Mouse (Mus musculus): ENCODE data around the gene Slc30a7. TPM values are rescaled to one million over a fixed set of nuclear protein-coding genes. Genes with fewer than 3 reads are reported as not detected.

Slc30a7 gene
- polyA plus RNA-seq, 1 experiment: 0.05 TPM

DNA sequence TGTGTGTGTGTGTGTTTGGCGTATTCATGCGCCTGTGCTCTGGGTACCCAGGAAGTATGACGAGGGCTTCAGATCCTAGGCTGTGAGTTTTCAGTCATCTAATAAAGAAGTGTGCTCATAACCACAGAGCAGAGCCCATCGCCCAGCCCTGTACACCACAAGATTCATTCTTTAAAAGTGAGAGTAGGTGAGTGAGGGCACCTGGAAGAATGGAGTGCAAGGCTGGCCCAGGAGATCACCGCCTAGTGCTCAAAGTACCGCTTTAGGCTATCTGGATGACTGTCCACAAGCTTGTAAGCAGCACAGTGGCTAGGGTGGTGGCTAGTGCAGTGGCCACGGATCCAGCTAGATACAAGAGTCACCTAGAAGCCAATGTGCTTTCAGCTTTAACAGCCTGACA, 50.0 kb downstream of the Slc30a7 start:
- H3K4me1 ChIP-seq (ENCODE audit: control insufficient read depth): no peaks in the 10 kb centered on the region
- TF ChIP-seq TAL1 (IDR thresholded peaks at IDR 0.05; ENCODE audit: low read length): no peak
- TF ChIP-seq GATA1 (IDR thresholded peaks at IDR 0.05; ENCODE audit: low read length): no peak
- H3K36me3 ChIP-seq (ENCODE audit: control insufficient read depth): peaks cover 33% of the 10 kb centered on the region
- H3K4me3 ChIP-seq (replicated peaks): no peak overlapping the region
- no peaks in the 10 kb centered on the region for H3K27me3 ChIP-seq (ENCODE audit: control insufficient read depth)
- H3K9me3 ChIP-seq (ENCODE audit: control insufficient read depth, low read length): no peaks in the 10 kb centered on the region

DNA sequence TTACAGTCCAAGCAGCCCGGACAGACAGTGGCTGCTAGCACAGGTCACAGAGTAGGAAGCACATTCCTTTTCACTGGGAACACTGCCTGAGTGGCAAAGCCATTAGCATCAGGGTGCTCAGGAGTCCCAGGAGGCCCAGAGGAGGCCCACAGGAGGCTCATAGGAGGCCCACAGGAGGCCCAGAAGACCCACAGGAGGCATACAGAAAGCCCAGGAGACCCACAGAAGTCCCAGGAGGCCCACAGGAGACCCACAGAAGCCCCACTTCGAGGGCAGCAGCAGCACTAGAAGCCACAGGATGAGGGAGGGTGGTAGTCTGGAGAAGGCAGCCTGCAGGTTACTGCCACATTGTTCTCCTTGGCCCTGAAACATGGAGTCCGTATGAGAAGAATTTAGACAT, 54.1 kb downstream of the Slc30a7 start:
- H3K4me3 ChIP-seq (replicated peaks): no peak overlapping the region
- H3K27me3 ChIP-seq (ENCODE audit: control insufficient read depth): no peaks in the 10 kb centered on the region
- peaks cover 10% of the 10 kb centered on the region for H3K4me1 ChIP-seq (ENCODE audit: control insufficient read depth)
- H3K9me3 ChIP-seq (ENCODE audit: control insufficient read depth, low read length): no peaks in the 10 kb centered on the region
- no peak for TF ChIP-seq TAL1 (IDR thresholded peaks at IDR 0.05; ENCODE audit: low read length)
- TF ChIP-seq GATA1 (IDR thresholded peaks at IDR 0.05; ENCODE audit: low read length): no peak
- H3K36me3 ChIP-seq (ENCODE audit: control insufficient read depth): peaks cover 36% of the 10 kb centered on the region

DNA sequence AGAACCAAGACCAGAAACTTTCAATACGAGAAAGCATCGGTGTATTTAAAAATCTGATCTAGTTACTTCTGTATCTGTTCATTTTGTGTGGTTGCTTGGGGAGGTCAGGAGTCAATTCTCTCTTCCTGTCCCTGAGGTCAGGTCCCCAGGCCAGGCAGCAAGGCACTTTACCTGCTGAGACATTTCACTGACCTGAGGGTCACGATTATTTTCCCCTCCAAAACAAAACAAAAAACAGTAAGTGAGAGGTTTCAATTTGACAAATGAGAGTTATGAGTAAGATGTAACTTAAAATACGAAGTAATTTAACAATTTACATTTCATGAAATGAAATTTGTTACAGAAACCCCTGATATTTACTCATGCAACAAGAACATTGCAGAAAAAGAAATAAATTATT, 54.9 kb downstream of the Slc30a7 start:
- Histone ChIP-seq H3K36me3 (ENCODE audit: control insufficient read depth) (peaks cover 39% of the 10 kb centered on the region), H3K27me3 (ENCODE audit: control insufficient read depth) (no peaks in the 10 kb centered on the region), H3K4me1 (ENCODE audit: control insufficient read depth) (peaks cover 10% of the 10 kb centered on the region), H3K4me3 (replicated peaks) (no peak overlapping the region), H3K9me3 (ENCODE audit: control insufficient read depth, low read length) (no peaks in the 10 kb centered on the region)
- no peak for TF ChIP-seq GATA1 (IDR thresholded peaks at IDR 0.05; ENCODE audit: low read length)
- TF ChIP-seq TAL1 (IDR thresholded peaks at IDR 0.05; ENCODE audit: low read length): no peak

DNA sequence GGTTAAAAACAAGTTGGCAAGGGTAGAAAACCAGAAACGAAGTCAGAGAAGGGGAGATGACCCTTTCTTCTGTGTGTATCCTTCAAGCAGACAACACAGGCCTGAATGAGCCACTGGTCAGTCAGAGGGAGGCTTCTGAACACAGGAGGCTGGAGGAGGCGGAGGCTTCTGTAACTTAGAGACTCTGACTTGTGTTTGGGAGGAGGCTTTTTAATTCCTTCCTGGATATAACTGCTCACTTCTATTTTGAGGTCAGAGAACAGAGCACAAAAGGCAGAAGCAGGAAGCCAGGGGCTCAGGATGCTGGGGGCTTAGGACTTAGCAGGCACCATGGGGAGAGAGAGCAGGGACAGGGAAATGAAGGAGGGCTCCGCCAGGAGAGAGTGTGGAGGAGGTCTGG, 56.0 kb downstream of the Slc30a7 start:
- peaks cover 38% of the 10 kb centered on the region for H3K36me3 ChIP-seq (ENCODE audit: control insufficient read depth)

DNA sequence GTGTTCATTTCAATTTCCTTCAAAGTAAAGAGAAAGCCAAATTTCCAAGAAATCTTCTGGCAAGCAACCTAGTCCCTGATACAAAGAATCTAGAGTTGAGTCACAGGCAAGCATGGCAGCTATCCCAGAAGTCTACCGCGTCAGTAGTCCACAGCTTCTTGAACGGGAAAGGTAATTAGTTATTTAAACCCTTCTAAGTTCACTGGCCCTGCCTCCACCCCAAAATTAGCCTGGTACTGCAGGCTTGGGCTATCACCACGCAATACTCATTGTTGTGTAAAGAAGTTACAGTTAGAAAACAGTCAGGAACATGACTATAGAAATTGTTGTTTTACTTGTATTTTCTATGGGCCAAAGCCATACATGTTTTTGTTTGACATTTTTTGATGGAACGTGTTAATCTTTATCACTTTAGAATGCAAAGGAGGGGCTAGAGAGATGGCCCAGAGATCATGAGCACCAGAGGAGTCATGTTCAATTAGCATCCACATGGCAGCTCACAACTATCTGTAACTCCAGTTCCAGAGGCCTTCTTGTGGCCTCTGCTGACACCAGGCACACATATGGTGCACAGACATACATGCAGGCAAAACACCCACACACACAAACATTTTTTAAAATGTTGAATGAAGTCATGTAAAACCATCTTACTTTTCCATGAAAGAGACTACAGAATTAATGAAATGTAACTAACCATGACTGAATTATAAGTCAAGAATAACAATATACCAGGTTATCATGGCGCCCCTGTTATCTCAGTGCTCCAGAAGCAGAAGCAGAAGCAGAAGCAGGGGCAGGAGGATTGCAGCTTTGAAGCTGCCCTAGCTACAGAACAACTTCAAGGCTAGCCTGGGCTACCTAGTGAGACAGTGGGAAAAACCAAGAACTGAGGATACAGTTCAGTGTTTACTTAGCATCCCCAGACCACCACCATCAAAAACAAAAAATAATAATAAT, 57.0 kb downstream of the Slc30a7 start:
- peaks cover 14% of the 10 kb centered on the region for H3K4me1 ChIP-seq (ENCODE audit: control insufficient read depth)
- no peaks in the 10 kb centered on the region for H3K27me3 ChIP-seq (ENCODE audit: control insufficient read depth)
- peaks cover 32% of the 10 kb centered on the region for H3K36me3 ChIP-seq (ENCODE audit: control insufficient read depth)

More for the DNA sequence above, 56.0 kb downstream of the Slc30a7 start:
- H3K4me1 ChIP-seq (ENCODE audit: control insufficient read depth): peaks cover 13% of the 10 kb centered on the region
- H3K27me3 ChIP-seq (ENCODE audit: control insufficient read depth): no peaks in the 10 kb centered on the region
- TF ChIP-seq GATA1 (IDR thresholded peaks at IDR 0.05; ENCODE audit: low read length) (no peak), TAL1 (IDR thresholded peaks at IDR 0.05; ENCODE audit: low read length) (no peak)
- H3K9me3 ChIP-seq (ENCODE audit: control insufficient read depth, low read length): no peaks in the 10 kb centered on the region
- H3K4me3 ChIP-seq (replicated peaks): no peak overlapping the region

DNA sequence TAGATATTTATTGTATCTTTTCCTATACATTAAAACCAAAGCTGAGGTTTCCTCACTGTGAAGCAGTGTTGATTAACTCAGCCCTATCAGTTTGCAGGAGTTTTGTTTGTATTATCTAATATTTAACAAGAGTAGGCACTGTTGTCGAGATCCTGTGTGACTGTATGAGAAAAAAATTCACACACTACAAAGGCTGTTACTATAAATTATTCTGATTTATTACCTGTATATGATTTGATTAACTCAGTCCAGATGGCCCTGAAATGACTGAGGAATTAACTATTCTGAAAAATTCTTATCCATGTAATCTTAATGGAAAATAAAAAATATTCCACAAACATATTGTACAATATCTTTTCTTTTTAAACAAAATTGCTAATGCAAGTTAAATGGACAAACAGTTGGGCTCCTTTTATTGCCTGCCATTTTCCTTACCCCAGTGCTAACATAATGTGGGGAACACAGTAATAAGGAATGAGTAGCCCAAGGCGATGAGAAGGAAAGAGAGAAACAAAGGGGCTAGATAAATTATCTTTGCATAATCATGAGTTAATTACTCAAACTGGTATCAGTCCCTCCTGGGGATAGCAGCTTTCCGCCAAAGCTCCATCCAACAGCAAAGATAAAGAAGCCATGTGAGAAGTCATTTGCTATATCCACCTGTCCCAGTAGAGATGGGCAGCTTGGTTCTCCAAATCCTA, 57.8 kb downstream of the Slc30a7 start:
- peaks cover 14% of the 10 kb centered on the region for H3K4me1 ChIP-seq (ENCODE audit: control insufficient read depth)
- H3K4me3 ChIP-seq (replicated peaks): no peak overlapping the region
- H3K36me3 ChIP-seq (ENCODE audit: control insufficient read depth): peaks cover 29% of the 10 kb centered on the region
- no peaks in the 10 kb centered on the region for H3K27me3 ChIP-seq (ENCODE audit: control insufficient read depth)
- TF ChIP-seq TAL1 (IDR thresholded peaks at IDR 0.05; ENCODE audit: low read length): no peak
- TF ChIP-seq GATA1 (IDR thresholded peaks at IDR 0.05; ENCODE audit: low read length): no peak
- no peaks in the 10 kb centered on the region for H3K9me3 ChIP-seq (ENCODE audit: control insufficient read depth, low read length)

More for the DNA sequence above, 57.0 kb downstream of the Slc30a7 start:
- TF ChIP-seq GATA1 (IDR thresholded peaks at IDR 0.05; ENCODE audit: low read length) (no peak), TAL1 (IDR thresholded peaks at IDR 0.05; ENCODE audit: low read length) (no peak)
- H3K4me3 ChIP-seq (replicated peaks): no peak overlapping the region
- H3K9me3 ChIP-seq (ENCODE audit: control insufficient read depth, low read length): no peaks in the 10 kb centered on the region

DNA sequence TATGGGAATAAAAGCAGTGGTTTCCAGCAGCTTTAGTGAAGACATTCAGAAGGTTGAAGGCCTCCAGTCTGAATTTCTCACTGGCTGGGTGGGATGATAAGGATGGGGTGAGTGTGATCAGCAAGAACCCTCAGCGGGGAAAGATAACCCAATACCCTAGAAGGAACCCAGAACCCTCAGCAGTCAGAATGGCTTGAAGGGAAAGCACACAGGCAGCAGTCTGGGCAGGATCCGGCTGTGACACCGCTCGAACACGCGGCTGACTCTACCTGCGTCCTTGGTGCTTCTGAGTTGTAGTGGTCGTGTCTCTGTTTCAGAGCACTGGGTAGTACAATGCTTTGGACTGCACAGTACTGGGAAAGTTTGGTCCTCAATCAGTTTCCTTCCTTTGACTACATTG, 60.9 kb downstream of the Slc30a7 start:
- Histone ChIP-seq H3K36me3 (ENCODE audit: control insufficient read depth) (peaks cover 25% of the 10 kb centered on the region), H3K9me3 (ENCODE audit: control insufficient read depth, low read length) (no peaks in the 10 kb centered on the region), H3K4me1 (ENCODE audit: control insufficient read depth) (peaks cover 14% of the 10 kb centered on the region), H3K4me3 (replicated peaks) (no peak overlapping the region), H3K27me3 (ENCODE audit: control insufficient read depth) (no peaks in the 10 kb centered on the region)
- TF ChIP-seq TAL1 (IDR thresholded peaks at IDR 0.05; ENCODE audit: low read length): no peak
- no peak for TF ChIP-seq GATA1 (IDR thresholded peaks at IDR 0.05; ENCODE audit: low read length)

DNA sequence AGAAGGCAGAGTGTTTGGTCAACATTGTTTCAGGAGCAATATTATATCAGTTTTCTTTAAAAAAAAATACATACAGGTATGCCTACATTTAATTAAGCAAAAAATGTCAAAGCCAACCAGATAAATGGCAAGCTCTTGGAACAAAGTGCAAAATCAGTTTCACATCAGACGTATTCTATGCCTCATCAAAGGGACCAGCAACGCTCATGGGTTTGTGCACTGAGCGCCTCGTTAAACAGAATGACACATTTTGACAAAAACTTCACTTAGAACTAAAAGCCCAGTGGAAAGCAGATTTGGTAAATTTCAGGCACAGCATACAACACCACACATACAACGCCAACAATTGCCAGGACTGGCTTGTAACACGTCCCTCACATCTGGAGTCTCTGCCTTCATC, 62.8 kb downstream of the Slc30a7 start:
- H3K9me3 ChIP-seq (ENCODE audit: control insufficient read depth, low read length): no peaks in the 10 kb centered on the region
- H3K36me3 ChIP-seq (ENCODE audit: control insufficient read depth): peaks cover 26% of the 10 kb centered on the region
- TF ChIP-seq GATA1 (IDR thresholded peaks at IDR 0.05; ENCODE audit: low read length): no peak
- no peak for TF ChIP-seq TAL1 (IDR thresholded peaks at IDR 0.05; ENCODE audit: low read length)
- peaks cover 4% of the 10 kb centered on the region for H3K4me1 ChIP-seq (ENCODE audit: control insufficient read depth)
- no peaks in the 10 kb centered on the region for H3K27me3 ChIP-seq (ENCODE audit: control insufficient read depth)
- no peak overlapping the region for H3K4me3 ChIP-seq (replicated peaks)

DNA sequence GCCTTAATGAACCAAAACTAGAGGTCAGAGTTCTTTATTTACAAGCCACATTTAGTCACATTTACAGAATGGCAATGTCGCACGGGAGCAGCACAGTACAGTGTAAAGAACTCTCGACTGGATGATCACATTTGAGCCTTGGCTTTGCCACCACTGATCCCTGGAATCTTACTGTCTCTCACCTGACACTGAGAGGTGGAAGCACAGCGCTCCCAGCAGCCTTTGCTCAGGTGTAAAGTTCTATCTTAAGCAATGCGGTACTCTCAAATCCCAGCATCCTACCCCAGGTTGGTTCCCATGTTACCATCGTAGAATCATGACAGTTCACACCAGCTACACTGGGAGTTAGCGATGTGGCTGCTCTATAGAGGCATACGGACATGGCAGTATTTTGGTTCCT, 65.7 kb downstream of the Slc30a7 start:
- H3K27me3 ChIP-seq (ENCODE audit: control insufficient read depth): no peaks in the 10 kb centered on the region
- no peak overlapping the region for H3K4me3 ChIP-seq (replicated peaks)
- peaks cover 26% of the 10 kb centered on the region for H3K36me3 ChIP-seq (ENCODE audit: control insufficient read depth)
- H3K4me1 ChIP-seq (ENCODE audit: control insufficient read depth): peaks cover 4% of the 10 kb centered on the region
- no peak for TF ChIP-seq GATA1 (IDR thresholded peaks at IDR 0.05; ENCODE audit: low read length)
- TF ChIP-seq TAL1 (IDR thresholded peaks at IDR 0.05; ENCODE audit: low read length): no peak
- no peaks in the 10 kb centered on the region for H3K9me3 ChIP-seq (ENCODE audit: control insufficient read depth, low read length)

Measured in erythroblast, embryonic 14.5 days (primary cell).